Mouse (Mus musculus): ENCODE data around the gene Serpina6. TPM values are rescaled to one million over a fixed set of nuclear protein-coding genes. Genes with fewer than 3 reads are reported as not detected.

The Serpina6 gene
- total RNA-seq, 2 experiments from 2014 or later: not detected

GRCm38 (mm10) chr12:103644601-103645000 lies 12.4 kb downstream of the Serpina6 start:
- Histone ChIP-seq H3K4me3 (no peak overlapping the region), H3K27ac (no peak overlapping the region)
- DNase-seq (ENCODE audit: extremely low spot score in 1 of 2, low spot score in 2 of 2): no peak
- no peak for TF ChIP-seq CTCF (IDR thresholded peaks at IDR 0.05)
- intact Hi-C loops (cut with DNase I): loop anchor here (5.0 kb wide), 2 partner anchors 102 to 217 kb away; partner anchors contain the start of gene Ddx24

- Histone ChIP-seq H3K4me3 (no peak overlapping the region), H3K27ac (no peak overlapping the region)
- intact Hi-C loops (cut with DNase I): loop anchor here (2.0 to 5.0 kb wide), 3 partner anchors 102 to 217 kb away; partner anchors contain the start of gene Ddx24
- TF ChIP-seq CTCF (IDR thresholded peaks at IDR 0.05): no peak
- DNase-seq (ENCODE audit: extremely low spot score in 1 of 2, low spot score in 2 of 2): no peak
These were observed 13.2 kb downstream of the Serpina6 start for GRCm38 (mm10) chr12:103643818-103644217.

DNA sequence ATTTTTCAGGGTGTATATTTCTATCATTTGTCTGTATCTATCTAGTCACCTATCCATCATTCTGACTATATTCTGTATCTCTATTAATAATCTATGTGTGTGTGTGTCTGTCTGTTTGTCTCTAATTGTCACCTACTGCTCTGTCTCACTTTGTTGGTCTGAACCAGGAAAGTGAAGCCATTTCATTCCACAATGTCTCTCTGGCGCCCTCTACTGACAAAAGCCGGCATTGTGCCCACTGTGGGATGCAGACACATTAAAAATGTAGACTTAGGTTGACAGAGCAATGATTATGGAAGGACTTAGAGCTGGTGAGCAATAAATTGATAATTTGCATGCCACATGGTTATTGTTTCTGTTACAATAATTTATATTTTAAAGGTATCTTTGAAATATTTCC lies 13.7 kb downstream of the Serpina6 start:
- no peak overlapping the region for H3K27ac ChIP-seq
- TF ChIP-seq CTCF (IDR thresholded peaks at IDR 0.05): peak; percentile 88
- H3K4me3 ChIP-seq: no peak overlapping the region
- intact Hi-C loops (cut with DNase I): loop anchor here (2.0 to 5.0 kb wide), 3 partner anchors 101 to 216 kb away; partner anchors contain the start of gene Ddx24
- DNase-seq (ENCODE audit: extremely low spot score in 1 of 2, low spot score in 2 of 2): peak; percentile 70 to 86

DNA sequence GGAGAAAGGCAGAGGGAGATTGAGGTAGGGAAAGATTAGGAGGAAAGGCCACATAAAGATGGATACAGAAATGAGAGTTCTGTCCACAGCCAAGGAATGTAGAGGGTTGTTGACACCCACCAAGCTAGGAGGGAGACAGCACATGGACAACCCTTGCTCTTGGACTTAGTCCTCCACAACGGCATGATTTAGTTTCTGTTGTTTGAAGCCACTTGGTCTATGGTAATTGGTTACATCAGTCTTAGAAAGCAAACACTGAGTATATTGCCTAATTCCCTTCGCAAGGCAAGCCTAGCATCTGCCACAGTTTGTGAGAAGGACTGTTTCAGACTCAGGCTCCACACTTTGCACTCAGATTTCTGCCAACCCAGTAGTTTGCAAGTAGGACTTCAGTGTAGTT lies 21.2 kb downstream of the Serpina6 start:
- intact Hi-C loops (cut with DNase I): no loop called here
- Histone ChIP-seq H3K27ac (no peak overlapping the region), H3K4me3 (no peak overlapping the region)
- no peak for TF ChIP-seq CTCF (IDR thresholded peaks at IDR 0.05)
- DNase-seq (ENCODE audit: extremely low spot score in 1 of 2, low spot score in 2 of 2): no peak

- Histone ChIP-seq H3K4me3 (no peak overlapping the region), H3K27ac (no peak overlapping the region)
- no peak for TF ChIP-seq CTCF (IDR thresholded peaks at IDR 0.05)
- intact Hi-C loops (cut with DNase I): no loop called here
- DNase-seq (ENCODE audit: extremely low spot score in 1 of 2, low spot score in 2 of 2): no peak
These were observed 22.6 kb downstream of the Serpina6 start for GRCm38 (mm10) chr12:103634430-103634829.

- intact Hi-C loops (cut with DNase I): no loop called here
- Histone ChIP-seq H3K27ac (no peak within 1 kb of the TSS), H3K4me3 (no peak within 1 kb of the TSS)
- no peak for DNase-seq (ENCODE audit: extremely low spot score in 1 of 2, low spot score in 2 of 2)
- no peak for TF ChIP-seq CTCF (IDR thresholded peaks at IDR 0.05)
These were observed 25.8 kb downstream of the Serpina6 start, which contains the start of gene Serpina10 for GRCm38 (mm10) chr12:103631203-103631612. Gene Serpina10, minus strand, starts transcription at chr12:103631444.

DNA sequence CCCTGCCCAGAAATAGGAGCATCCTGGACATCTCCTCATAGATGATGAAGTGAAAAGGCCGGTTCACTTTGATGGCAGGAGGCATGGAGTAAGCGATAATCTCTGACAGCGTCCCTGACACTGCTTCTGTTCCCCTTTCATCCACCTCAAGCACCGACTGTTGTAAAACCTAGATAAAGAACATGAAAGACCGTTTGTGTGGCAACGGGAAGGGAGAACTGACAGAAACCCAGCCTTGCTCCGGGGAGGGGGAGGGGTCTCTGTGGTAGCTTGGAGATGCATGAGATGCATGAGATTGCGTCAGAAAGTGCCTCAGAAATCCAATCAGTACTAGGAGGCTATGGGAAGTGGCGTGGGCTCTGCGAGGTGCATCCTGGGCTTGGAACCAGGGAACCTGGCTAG lies 40.2 kb downstream of the Serpina6 start:
- TF ChIP-seq CTCF (IDR thresholded peaks at IDR 0.05): no peak
- Histone ChIP-seq H3K27ac (no peak overlapping the region), H3K4me3 (no peak overlapping the region)
- no peak for DNase-seq (ENCODE audit: extremely low spot score in 1 of 2, low spot score in 2 of 2)
- intact Hi-C loops (cut with DNase I): no loop called here

GRCm38 (mm10) chr12:103615734-103616133 lies 41.3 kb downstream of the Serpina6 start:
- Histone ChIP-seq H3K4me3 (no peak overlapping the region), H3K27ac (no peak overlapping the region)
- intact Hi-C loops (cut with DNase I): no loop called here
- no peak for TF ChIP-seq CTCF (IDR thresholded peaks at IDR 0.05)
- DNase-seq (ENCODE audit: extremely low spot score in 1 of 2, low spot score in 2 of 2): no peak

- Histone ChIP-seq H3K27ac (no peak overlapping the region), H3K4me3 (no peak overlapping the region)
- no peak for DNase-seq (ENCODE audit: extremely low spot score in 1 of 2, low spot score in 2 of 2)
- no peak for TF ChIP-seq CTCF (IDR thresholded peaks at IDR 0.05)
- intact Hi-C loops (cut with DNase I): no loop called here
These were observed 41.9 kb downstream of the Serpina6 start for GRCm38 (mm10) chr12:103615141-103615540.

DNA sequence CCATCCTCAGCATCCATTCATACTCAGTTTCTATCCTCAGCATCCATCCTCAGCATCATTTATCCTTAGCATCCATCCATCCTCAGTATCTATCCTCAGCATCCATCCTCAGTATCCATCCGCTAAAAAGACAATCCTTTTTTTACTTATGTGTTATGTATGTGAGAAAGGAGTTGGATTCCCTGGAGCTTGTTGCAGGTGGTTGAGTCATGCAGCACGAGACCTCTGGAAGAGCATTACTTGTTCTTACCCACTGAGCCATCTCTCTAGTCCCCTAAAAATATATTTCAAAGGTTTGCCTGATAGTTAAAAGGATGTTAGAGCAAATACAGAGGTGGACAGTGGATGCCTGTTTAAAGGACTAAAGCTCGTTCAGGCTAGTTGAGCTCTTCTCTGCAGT lies 55.2 kb downstream of the Serpina6 start:
- H3K4me3 ChIP-seq: no peak overlapping the region
- intact Hi-C loops (cut with DNase I): no loop called here
- no peak for TF ChIP-seq CTCF (IDR thresholded peaks at IDR 0.05)
- DNase-seq (ENCODE audit: extremely low spot score in 1 of 2, low spot score in 2 of 2): no peak
- no peak overlapping the region for H3K27ac ChIP-seq

DNA sequence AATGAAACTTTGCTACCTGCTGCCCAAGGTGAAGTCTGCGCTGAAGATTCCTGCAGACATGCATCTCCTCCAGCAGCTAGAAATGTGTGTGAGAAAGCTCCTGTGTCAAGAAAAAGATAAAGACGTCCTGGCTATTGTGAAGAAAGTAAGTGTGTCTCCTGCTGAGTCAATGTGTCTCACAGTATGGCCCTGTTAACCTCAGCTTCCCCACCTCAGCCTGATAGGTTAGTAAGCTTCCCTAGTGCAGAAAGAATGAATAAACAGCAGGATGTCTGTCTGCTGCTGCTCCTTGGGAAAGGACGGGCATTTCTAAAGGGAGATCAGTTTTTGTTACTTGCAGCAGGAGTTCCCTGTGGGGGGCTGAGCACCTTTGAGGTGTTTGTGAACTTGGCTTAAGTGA lies 56.6 kb downstream of the Serpina6 start:
- intact Hi-C loops (cut with DNase I): no loop called here
- DNase-seq (ENCODE audit: extremely low spot score in 1 of 2, low spot score in 2 of 2): no peak
- TF ChIP-seq CTCF (IDR thresholded peaks at IDR 0.05): no peak
- no peak overlapping the region for H3K27ac ChIP-seq
- H3K4me3 ChIP-seq: no peak overlapping the region

GRCm38 (mm10) chr12:103598411-103598810 lies 58.6 kb downstream of the Serpina6 start:
- no peak for TF ChIP-seq CTCF (IDR thresholded peaks at IDR 0.05)
- Histone ChIP-seq H3K4me3 (no peak overlapping the region), H3K27ac (no peak overlapping the region)
- intact Hi-C loops (cut with DNase I): no loop called here
- no peak for DNase-seq (ENCODE audit: extremely low spot score in 1 of 2, low spot score in 2 of 2)

Other genes with a start within 250 kb of the Serpina6 start
- gene 9330161L09Rik, start 249.4 kb downstream of the Serpina6 start, total RNA-seq (2021): 1 to 10 TPM; 2.6 to 3.7 TPM
- gene Ddx24, start 231.4 kb downstream of the Serpina6 start, total RNA-seq (2021): 100 to 1,000 TPM; 220 to 238 TPM
- gene Ifi27, start 223.0 kb downstream of the Serpina6 start, total RNA-seq (2021): 10 to 100 TPM; 53.9 to 70.1 TPM
- 1 to 10 TPM; 2.0 to 2.3 TPM for gene Ifi27l2a, start 213.5 kb downstream of the Serpina6 start, total RNA-seq (2021)
- not detected for gene Ifi27l2b, start 200.0 kb downstream of the Serpina6 start, total RNA-seq (2021)
- gene Ppp4r4, start 124.9 kb downstream of the Serpina6 start, total RNA-seq (2021): 10 to 100 TPM; 24.8 to 25.8 TPM
- not detected for gene Serpina10, start 25.8 kb downstream of the Serpina6 start, total RNA-seq (2021)
- not detected for gene Serpina16, start 18.9 kb upstream of the Serpina6 start, total RNA-seq (2021)
- gene Serpina1f, start 38.3 kb upstream of the Serpina6 start, total RNA-seq (2021): not detected
- not detected for gene Serpina1d, start 116.4 kb upstream of the Serpina6 start, total RNA-seq (2021)
- gene Serpina1b, start 173.2 kb upstream of the Serpina6 start, total RNA-seq (2021): not detected
- not detected for gene Serpina1a, start 206.3 kb upstream of the Serpina6 start, total RNA-seq (2021)
- gene Serpina1c, start 247.7 kb upstream of the Serpina6 start, total RNA-seq (2021): not detected